Mouse (Mus musculus) right cerebral cortex, postnatal 10 days (tissue): ENCODE measurements at regions not wholly inside any gene's neighbourhood (a gene's known extent, or its start where the extent isn't known, plus 50 kb on each side); places are given as distances from the start of the nearest gene placed in this dataset.

Experiments used
- DNase-seq, 2 experiments: peaks; one replicate each; pipeline ENCODE4 v3.0.0; 2021; ENCODE audit warnings: low spot score in 2 of 2

GRCm38 (mm10) chr12:37632368-37632767, 185.2 kb upstream of the Dgkb start:
- no peak for DNase-seq

DNA sequence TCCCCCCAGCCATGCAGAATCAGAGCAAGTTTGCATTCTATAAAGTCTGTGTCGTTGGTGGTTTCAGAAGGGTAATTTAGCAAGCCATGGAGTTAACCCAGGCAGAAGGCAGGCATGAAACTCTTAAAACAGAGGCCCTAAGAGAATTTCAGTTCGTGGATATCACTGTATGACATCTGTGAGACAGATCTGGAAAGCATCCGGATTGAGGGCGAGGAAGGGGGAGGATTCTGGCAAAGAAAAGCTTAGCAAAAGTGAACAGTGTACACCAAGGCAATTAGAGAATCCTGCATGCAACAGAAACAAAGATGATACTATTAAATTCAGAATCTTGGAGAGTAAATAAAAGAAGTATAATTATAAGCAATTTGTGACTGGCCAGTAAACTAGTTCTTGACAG, 184.2 kb upstream of the Dgkb start:
- DNase-seq: peak in 1 of 2 experiments; percentile 23

- no peak for DNase-seq
These were observed 171.3 kb upstream of the Dgkb start for GRCm38 (mm10) chr12:37646186-37646585.

DNA sequence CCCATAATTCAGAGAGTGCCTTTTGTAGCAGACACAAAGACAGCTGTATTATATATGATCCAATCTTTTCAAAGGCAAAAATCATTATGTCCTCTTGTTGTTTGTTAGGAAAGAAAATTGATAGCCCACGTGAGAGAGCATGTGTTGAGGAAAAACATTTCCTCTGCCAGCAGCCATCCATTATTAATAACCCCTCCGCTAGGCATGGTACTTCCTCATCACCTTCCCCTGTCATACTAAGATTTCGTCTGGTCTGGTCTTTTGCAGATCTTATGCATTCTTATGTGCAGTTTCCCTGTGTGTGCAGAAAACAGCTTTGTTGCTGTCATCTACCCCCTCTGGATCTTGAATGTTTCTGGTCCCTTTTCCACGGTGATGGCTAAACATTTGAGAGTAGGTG, 164.2 kb upstream of the Dgkb start:
- no peak for DNase-seq

GRCm38 (mm10) chr12:37654256-37654655, 163.3 kb upstream of the Dgkb start:
- no peak for DNase-seq

- no peak for DNase-seq
These were observed 157.5 kb upstream of the Dgkb start for GRCm38 (mm10) chr12:37660016-37660415.

GRCm38 (mm10) chr12:37682455-37683110, 134.9 kb upstream of the Dgkb start:
- DNase-seq: no peak

DNA sequence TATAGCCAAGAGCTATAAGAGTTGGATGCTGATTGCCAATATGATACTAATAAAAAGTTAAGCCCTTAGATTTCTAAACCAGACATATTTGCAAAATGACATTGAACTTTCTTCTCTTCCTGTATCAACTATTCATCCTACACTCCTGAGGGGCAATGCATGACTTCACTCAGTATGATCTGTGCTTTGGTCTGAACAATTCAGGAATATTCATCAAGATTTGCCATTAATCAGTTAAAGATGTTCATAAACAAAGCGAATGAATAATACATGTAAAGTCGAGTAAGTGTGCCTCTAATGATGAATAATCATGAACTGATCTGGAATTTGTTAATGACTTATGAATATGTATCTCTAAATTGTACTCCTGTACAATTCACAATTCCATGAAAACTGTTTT, 124.9 kb upstream of the Dgkb start:
- DNase-seq: no peak
